Mouse (Mus musculus) right cerebral cortex, postnatal 4 days (tissue): ENCODE measurements at regions not wholly inside any gene's neighbourhood (a gene's known extent, or its start where the extent isn't known, plus 50 kb on each side); places are given as distances from the start of the nearest gene placed in this dataset.

Experiments used
- DNase-seq: peaks from one replicate; pipeline ENCODE4 v3.0.0-alpha.2; 2022

DNA sequence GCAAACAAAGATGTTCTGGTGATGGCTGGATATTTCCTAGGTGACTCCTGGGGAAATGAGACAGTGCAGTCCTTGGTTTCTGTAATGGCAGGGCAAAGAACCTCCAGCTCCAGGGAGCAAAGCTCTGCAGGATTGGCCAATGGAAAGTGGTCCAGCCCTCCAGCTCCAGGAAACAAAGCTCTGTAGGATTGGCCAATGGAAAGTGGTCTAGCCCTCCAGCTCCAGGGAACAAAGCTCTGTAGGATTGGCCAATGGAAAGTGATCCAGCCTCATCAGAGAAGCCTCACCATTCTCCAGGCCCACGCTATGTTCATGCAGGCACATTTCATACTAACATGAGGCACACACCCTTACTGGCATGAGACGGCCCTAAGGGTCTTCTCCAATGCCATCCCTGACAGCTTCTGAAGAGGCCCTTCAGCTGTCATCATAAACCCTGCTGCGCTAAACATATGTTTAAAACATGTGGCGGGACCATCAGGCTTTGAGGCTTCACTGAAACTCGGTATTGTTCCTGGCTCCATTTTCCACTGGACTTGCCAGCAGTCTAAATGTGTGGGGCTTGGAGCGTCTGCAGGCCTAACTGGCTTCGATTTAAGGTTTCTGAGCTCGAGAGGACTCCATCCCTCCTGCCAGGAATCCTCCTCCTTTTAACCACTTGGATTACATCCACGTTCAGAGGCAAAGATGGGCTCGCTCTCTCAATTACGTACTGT is 175.3 kb upstream of the Ccdc54 start:
- no peak for DNase-seq

DNA sequence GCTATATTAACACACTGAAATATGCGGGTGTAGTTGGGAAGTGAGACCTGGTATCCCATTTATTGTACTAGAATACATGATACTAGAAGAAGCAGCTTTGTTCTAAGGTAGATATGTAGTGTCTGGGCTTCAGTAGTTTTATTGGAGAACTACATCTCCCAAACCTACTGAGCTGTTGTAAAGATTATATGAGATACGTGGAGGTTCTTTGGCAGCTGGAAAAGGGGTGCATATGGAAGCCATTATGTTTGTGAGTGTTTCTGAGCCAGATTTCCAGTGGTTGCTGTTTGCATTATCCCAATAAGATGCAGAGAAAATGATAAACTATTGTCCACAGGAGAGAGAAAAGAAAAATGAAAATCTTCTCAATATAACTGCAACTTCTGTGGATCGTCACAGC is 171.1 kb upstream of the Ccdc54 start:
- DNase-seq: no peak

DNA sequence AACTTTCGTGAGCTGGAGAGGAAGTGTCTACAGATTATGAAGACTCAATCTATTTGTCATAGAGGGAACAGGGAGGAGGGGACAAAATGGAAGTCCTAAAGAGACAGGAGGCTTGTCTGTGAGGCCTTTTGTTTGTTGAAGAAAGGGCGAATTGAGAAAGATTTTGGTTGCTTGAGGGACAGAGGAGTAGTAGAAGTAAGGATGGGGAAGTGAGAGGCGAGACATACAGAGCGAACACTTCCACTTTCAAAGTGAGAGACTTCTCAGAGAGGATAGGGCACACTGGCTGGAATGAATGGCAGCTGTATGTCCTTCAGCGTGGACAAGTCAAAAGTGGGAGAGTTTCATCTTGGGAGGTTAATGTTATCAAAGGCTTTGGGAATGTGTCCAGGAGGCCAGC is 169.0 kb upstream of the Ccdc54 start:
- no peak for DNase-seq

DNA sequence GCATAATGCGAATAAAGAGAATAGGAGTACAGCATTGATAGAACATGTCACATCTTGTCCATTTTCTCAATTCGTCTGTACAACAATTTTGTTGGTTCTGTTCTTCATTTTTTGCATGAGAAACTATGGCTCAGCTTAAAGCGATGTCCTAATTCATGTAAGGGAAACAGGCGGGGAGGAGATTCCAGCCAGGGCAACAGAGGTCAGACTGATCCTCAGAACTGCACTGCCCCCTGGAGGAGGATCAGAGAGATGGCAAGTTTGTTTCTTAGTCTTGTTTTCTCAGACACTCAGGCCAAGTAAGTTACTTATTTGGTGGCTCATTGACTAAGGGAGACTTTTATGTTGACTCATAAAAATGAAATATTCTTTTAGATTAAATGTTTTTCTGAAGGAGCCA is 165.7 kb upstream of the Ccdc54 start:
- DNase-seq: no peak

DNA sequence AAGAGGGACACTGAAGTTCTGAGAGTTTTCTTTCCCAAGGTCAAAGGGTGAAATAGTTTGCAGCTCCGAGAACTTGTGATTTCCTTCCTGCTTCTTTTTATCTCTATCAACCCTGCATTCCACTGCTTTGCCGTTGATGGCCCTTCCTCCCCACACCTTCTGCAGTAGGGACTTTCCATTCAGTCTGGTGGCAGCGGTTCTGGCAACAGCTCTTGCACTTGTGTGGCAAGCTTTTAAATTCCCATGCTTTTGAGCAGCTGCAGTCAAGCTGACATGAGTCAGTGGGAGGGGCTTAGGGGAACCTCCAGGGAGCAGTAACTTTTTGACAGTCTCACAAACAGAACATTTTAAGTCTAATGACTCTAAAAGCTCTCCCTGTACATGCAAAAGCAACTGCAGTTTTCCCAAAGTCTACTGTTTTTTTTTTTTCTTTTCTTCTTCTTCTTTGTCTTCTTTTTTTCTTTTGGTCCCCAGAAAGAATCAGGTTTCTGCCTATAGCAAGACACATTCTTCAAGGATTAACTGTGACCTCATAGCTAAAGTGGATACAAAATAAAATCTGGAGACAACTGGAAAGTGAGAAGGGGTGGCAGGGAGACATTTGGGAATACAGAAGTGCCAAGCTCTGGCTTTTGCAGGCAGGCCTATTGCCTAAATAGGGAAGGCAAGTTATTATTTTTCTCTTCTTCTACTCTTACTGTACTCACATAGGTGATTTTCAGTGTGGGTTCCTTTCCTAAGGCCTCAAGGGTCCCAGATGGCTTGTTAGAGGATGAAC is 162.8 kb upstream of the Ccdc54 start:
- no peak for DNase-seq

DNA sequence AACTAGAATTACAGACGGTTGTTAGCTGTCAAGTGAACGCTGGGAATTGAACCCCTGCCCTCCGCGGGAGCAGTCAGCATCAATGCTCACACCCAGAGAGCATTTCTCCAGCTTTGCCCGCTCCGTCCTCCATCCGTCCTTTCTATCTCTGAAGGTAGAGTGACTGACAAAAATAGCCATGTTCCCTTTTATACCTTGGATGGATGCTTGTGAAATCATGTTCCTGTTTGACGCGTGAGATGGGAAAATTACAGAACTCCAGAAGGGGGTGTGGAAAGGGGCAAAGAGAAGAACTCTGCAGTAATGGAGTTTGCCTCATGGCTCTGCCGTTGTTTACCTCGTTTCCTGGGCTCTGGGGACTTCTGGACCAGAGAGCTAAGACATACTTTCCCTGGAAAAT is 162.1 kb upstream of the Ccdc54 start:
- no peak for DNase-seq

DNA sequence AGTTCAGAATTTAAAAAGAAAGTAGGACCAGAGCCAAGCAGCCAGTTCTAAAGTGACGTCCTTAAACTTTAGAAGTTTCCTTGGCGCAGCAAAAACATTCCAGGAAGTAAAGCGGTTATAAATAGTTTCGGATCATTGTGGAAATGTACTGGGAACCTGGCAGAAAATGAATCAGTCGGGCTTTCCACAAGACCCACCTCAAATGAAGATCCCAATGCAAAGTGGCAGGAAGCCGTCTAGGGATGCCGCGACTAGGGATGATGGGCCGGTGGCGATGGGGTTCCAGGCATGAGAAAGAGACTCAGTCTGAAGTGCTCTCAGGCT is 161.3 kb upstream of the Ccdc54 start:
- DNase-seq: no peak

DNA sequence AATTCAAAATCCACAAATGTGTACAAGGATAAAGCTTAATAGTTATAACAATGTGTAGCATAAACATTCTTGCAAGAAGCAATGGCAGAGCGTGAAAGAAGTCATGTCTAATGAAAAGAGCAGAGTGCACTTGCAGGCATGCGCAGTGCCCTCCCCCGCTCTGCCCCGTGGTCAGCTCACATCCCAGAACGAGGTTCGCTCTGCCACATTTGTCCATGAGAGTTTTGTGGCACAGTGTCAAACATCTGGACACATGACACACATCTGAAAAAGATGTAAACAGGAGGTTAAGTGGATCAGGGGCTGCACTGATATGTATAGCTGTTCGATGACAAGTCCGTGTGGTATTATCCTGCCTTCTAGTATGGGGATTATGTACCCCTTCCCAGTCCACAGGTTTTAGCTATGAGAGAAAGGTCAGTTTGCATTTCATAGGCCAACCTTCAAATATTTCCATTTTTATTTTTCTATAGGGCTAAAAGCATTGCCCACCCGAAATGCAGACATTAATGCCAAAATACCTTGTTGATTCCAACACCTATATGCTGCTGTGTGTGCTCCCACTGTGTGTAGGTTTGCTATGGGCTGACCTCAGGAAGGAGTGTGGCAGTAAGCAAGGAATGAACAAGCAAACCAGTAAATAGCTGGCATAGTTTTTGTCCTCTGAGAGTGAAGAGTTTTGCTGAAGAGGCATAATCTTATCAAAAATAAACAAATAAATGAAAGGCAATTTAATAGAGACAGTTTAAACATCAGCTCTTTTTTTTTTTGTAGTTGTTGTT is 160.7 kb upstream of the Ccdc54 start:
- no peak for DNase-seq

DNA sequence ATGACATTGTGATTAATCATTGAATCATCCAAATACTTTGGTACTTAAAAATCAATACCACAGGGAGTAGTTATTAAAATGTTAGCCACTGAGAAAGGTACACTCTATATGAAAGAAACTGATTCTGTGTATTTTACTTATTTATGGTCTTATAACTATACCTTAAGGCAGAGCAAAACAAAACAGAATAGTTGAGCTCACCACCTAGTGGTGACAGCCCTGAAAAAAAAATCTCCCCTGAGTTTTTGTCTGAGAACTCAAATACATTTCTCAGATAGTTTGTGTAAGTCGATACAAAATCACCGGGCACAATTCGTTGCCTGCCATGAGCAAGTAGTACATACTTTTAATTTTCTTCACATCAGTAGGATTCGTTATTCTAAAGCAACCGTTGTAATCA is 156.7 kb upstream of the Ccdc54 start:
- no peak for DNase-seq

DNA sequence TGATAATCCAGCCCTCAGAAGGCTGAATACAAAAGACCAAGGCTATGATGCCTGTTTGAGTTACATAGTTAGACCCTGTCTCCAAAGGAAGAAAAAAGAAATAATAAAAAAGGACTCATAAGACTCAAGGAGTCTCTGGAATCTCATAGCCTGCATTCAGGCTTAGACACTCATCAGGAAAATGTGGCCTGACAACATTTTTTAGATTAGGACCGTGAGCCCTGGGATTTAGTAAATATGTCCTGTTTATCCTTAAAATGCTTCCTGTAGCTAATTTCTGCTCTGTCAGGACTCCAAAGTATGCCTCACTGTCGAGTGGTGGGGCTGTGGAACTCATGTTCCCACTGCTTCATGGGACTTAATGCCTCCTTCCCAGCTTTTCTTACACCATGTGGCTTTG is 154.8 kb upstream of the Ccdc54 start:
- no peak for DNase-seq

DNA sequence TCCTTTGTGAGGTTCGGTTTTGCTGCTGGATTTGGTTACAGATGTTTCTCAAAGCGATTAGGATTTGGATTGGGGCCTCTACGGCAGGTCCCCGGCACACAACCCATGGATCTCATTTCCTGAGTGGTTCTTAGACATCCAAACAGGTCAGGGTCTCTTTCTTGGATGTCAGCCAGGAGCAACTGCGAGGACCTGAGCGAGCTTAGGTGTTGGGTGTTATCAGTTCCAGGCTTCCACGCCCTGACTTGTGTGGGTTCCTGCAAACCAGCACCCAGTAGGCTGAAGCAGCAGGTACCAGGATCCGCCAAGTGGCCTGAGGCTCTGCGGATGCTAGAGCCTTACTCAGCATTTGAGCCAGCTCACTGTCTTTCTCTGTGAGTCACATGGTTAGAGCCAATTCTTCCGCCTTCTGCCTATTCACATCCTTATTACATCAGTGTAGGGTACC is 146.5 kb upstream of the Ccdc54 start:
- DNase-seq: no peak

DNA sequence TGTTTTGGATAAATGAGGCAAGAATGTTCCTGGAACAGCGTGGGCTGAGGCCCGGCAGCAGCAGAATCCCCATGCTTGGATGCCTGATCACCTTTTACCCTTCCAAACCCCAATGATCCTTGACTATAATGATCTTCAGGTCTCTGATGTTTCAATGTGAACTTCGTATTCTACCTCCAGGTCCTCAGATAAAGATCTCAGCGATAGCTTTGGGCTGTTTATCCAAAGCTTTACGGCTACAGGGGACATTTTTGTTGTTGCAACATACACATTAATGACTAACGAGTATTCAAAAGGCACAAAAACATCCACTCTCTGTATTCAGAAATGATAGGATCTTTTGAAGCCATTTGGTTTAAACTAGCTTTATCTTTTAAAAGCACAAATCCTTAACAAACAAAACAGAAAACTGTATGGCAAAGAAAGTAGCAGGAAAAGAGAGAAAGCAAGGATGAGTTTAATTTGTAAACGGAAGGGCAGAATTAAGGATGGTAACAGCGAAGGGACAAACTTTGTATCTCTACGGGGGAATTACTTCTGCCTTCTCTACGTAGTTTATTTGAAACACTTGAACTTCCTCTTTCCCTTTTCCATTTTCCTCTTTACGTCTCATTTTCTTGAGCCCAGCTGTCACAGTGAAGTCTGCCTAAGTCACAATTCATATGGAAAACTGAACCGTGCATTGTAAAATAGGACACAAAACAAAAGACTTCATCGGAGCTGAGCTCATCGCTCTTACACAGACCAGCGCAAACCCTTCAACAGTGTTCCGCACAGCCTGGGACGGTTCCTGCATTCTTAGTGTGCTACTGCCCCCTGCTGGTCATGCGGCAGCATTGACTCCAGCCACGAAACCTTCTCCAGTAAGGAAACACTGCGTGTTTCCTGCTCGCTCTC is 145.4 kb upstream of the Ccdc54 start:
- DNase-seq: peak; percentile 91

DNA sequence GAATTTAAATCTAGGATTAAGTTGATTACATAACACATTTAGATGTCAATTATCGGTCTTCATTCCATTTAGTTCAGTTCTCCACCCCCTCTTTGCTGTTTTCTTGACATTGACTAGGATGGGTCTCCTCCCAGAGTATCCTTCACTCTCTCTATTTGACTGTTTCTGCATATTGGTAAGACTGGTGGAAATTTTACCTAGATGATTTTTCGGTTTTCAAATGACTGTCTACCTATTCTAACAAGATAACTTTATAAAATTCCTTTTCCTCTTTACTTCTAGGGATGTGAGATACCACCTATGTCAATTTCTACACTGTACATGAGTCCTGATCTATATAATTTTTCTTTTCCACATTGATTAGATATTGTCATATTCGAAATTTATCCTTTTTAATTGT is 142.4 kb upstream of the Ccdc54 start:
- no peak for DNase-seq

DNA sequence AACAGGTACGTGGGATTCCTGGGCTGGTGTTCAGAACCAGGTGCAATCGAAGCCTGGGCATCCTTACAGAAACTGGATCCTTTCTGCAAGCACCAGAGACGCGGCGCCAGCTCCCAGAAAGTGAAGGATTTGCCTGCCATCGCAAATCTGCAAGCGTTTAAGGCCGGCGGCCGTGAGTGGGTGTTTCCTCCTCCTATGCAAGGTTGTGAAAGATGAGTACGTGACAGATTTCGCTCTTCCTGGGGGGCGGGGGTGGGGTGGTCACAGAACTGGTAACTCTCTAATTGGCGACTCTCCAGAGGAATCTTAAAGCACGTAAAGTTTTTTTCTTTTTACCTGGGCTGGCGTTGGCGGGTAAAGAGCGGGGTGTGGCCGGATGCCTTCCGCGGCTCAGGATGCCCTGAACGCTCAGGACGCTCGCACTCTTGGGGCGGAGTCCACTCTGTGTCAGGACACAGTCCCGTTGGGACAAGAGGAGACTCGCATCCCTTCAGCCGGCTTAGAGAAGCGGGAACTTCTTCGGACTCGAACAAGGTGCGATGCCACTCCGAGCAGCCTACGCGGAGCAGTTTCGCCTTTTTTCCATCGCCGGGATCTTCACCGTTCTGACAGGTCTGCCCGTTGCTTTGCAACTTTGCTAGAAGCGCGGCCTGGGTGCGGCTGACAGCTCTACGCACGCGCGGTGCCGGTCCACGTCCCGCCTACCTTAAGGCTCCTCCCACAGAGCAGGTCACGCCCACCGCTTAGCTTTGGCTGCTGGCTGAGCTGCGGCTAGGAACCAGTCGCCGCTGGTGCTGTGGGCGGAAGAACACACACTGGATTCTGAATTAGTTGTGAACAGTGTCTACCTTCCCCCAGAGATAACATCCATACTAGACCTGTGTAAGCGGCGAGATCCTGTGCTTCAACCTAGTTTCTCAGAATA is 141.4 kb upstream of the Ccdc54 start:
- peak; percentile 75 for DNase-seq

DNA sequence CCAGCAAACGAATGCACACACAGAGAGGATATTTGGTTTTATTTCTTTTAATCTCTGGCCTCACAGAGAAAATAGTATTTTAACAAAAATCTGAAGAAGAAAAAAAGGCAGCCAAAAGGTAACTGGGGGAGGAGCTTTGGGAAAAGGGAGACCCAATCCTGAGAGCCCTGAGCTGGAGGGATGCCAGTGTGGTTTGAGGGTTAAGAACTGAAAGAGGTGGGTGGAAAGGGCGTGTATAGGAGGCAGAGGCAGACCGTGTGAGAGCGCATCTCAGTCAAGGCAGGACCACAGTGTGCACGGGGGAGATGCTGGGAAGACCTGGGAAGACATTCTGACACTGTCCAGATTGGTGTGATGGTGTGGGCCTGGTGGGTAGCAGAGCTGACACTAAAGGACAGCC is 138.4 kb upstream of the Ccdc54 start:
- no peak for DNase-seq

DNA sequence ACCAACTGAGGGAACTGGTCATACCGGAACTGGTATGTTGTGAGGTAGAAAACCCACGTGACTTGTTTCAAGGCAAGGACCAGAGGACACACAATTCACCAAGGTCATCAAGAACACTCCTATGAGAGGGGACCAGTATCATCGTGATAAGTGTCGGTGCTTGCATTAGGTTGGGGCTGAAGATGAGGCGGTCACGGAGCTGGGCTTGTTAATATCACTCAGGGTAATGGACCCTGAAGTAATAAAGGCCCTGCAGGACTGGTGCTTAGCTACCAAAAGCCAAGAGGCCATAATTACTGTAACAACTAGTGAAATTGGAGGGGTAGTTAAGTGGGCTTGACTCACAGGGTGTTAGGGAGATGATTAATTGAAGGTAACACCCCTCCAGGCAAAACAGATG is 132.2 kb upstream of the Ccdc54 start:
- no peak for DNase-seq

DNA sequence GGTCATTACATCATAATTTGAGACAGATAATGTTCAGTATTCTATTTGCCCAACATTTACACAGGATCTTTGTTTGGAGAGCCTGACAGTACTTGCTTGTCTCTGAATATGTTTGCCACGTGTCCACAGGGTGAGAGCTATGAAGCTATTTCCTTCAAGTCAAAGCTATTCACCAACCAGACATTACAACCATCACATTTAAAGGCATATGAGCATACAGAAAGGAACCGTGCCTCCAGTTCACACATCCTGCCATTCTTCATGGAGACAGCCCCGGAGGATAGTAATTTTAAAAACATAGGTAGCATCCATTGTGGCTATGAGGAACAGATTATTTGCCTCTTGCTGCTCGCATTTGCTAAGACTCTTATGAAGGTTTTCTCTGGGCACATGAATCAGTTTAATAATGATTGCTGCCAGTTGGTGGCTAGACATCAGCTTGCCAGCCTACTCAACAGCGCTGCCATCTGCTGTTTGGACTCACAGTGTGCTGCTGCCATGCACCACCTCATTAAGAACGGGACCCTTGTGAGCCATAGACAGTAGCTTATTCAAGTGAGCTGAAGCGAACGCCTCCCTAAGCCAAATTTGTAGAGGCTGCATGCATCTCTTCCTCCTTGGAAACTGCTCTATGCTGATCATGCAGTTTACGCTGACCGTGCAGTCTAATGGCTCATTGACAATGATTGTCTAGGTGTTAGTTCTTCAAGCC is 126.5 kb upstream of the Ccdc54 start:
- DNase-seq: peak; percentile 33

DNA sequence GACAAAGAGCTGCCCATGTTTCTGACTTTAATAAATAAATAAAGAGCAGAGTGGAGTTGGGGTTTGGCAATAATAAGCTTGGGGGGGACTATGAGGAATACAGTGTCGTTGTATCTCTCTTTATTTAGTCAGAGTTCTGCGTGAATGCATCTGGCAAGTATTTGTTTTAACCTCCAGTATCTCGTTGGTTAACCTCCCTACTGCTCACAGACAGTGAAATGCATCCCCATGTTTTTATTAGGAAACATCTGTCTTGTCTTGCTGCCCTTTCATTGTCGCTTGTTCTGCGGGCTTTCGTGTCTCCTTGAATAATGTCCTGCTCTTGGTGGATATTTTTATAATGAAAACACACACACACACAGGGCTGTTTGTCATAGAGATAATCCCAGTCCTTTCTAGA is 118.8 kb upstream of the Ccdc54 start:
- no peak for DNase-seq

DNA sequence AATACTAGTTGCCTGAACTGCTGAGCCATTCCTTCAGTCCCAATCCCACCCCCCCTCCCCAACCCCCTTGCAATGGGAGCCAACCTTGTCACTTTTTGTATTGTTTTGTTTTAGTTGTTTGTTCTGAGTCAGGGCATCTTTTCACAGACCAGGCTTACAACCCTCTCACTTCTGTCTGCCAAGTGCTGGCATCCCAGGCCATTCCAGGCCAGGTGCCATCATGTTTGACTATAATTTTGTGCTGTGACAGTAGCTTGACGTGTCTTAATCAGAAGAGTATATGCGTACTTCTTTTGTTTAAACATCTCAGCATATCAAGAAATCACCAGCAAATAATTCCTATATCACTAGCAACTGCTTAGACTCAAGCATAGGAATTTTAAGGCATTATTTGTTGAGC is 117.0 kb upstream of the Ccdc54 start:
- DNase-seq: no peak

DNA sequence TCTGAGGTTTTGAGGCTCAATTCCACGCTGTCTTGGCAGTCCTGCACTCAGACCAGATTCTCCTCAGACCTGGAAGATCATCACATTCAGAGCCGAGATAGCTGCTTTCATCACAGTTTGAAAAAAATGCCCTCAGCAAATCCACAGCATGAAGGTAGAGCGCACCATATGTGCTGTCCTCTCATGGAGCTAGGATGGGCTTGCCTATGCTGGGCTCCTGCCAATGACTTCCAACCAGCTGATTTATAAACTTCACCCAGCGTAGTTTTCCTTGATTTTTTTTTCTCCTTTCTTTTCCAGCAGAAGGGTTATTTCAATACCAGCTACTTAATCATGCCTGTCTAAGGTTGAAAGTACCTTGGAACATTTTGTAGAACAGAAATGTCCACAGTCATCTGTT is 115.0 kb upstream of the Ccdc54 start:
- DNase-seq: no peak
